Mouse (Mus musculus): ENCODE data around the gene Ss18l1.

Ss18l1 gene

DNA sequence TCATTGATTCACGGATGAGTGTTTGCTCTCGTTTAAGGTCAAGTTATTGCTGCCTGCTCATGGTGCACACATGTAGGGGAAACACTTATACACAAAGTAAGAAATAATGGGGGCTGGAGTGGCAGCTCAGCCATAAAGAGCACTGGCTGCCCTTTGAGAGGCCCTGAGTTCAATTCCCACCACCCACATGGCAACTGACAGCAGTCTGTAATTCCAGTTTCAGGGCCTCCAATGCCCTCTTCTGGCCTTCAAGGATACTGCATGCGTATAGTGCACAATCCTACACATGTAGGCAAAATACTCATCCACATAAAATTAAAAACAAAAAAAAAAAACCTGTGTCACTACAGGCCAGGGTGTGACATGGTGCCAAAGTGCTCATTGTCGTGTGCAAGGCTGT lies 45.2 kb downstream of the Ss18l1 start:
- no peak for DNase-seq

DNA sequence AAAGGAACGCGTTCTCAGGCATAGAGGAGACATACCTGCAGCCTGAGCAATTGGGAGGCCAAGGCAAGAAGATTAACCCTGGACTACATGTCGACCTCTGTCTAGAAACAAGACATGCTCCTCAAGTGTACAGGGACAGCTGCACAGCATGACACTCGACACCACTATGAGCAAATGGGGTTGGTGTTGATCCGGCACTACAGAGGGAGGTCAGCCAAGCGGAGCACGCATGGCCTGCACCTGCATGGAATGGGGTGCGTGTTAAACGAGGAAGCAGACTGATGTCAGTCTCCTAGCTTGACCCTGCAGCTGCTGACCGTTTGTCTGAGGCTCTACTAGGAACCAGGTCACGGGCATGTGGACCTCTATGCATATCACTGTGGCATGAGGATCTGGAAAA lies 48.0 kb downstream of the Ss18l1 start:
- no peak for DNase-seq

DNA sequence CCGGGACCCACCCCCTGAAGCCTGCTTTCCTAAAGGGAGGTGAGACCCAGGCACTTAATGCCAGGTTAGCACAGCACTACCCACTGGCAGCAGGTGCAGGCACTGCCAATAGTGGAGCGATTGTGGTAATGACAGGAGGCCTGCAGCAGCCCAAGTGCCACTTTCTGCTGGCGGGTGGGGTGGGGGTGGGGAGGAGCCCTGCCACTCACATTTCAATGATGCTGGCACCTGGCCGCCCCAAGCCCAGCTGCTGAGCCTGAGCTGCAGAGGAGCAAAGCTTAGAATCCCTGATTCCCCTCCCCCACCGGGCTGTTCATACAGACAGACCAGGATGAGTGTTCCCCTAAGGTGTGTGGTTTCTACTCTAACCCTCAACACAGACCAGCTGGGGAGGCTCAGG lies 53.4 kb downstream of the Ss18l1 start:
- DNase-seq = no peak

DNA sequence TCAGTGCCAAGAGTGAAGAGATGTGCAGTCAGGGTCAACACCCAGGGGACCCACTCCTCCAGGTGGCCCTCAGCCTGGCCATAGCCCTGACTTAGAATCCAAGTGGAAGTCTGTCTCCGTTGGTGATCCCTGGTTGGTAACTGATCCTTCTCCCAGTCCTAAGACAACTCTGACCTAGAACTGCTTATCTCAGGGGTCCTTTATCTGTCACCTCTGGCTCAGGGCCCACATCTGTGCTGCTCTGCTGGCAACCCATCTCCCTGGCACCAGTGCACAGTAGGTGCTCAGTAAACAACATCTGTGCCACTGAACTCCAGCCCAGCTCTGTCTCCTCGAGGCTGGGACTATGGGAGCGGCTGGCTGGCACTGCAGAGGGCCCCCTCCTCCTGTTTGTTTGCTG lies 55.3 kb downstream of the Ss18l1 start:
- DNase-seq = no peak

DNA sequence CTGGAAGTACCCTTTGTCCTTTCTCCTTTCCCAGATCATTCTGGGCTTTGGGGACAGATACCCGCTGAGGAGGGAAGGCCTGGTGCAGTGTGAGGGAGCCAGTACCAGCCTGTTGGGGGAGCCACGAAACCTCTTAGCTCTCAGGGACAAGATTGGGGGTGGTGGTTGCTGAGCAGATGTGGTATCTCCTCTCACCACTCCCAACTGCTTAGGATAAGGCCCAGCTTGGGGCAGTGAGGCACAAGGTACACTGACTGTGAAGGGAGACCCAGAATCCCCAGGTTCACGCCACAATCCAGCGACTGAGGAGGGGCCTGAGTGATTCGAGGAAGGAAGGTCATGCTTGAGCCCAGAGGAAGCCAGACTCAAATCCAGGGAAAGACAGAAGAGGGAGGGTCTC lies 55.9 kb downstream of the Ss18l1 start:
- DNase-seq = no peak

DNA sequence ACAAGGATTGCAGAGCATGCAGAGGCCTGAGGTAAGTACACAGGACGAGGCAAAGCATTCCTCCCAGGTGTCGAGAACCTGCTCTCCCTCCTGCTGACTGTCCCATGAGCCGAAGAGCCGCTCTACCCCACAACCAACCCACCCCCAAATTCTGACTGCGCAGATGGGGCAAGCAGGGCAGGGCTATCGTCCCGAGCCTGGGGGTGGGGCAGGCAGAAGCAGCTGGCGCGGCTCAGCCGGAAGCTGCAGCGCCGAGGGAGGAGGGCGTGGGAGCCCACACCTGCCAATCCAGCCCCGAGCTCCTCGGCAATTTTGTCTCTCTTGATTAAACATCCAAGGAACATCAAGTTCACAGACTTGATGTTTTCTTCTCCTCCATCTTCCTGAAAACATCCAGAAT lies 57.2 kb downstream of the Ss18l1 start:
- no peak for DNase-seq

DNA sequence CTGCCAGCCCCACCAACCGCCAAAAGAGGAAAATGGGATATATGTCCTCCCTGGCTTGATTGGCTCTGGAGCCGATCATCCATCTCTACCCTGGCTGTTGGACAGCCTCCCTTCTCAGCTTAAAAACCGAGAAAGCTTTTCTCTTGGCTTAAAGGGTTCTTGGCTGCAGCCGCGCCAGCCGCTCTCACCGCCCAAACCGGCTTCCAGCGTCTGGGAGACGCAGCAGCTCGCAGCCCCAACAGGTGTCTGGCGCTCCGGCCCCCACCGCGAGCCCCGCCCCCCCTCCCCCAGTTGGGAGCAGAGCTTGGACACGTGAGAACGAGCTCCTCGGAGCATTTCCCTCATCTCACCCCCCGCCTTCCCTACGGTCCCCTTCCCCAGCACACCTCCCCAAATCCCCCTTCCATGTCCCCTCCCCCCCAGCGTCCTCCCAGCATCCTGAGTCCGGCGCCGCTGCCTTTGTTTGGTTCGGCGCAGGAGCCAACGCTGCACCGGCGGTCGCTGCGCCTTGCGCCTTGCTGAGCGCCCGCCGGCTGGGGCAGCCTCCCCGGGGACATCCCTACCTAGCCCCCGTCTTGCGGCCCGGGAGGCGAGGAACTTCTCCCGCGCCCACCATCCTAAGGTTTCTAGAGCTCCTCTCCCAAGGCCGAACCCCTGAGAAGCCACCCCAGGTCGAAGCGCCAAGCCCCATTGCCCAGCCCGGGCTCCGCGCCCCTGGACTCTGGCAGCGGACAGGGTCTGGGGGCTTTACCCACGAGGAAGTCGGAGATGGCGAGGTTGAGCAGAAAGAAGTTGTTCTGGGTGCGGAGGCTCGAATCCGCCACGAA lies 61.1 kb downstream of the Ss18l1 start:
- DNase-seq = no peak

DNA sequence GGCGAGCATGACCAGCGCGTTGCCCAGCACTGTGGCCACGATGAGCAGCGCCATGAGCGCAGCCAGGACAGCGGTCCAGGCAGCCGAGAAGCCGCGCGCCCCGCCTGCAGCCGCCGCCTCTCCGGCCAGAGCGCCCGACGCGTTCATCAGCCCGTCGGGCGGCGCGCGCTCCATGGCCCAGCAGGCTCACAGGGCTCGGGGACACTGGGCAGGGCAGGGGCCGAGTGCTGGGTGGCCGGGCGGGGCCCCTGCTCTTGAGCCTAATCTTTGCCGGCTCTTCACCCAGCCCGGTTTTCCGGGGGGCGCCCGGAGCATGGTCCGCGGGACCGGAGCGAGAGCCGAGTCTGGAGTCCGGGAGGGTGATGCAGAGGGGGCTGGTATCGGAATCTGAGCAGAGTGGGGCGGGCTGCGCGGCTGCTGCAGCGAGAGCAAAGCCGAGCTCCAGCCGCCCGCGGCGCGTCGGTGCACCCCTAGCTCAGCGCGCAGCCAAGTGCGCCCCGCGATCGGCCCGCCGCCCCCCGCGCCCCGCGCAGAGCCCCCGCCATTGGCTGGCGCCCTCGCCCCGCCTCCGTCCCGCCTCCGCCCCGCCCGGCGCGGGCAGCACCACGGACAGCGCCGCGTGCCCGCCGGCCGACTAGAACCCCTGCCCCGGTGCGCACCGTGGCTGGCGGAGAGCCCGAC lies 61.8 kb downstream of the Ss18l1 start, which contains the start of gene Hrh3:
Gene Hrh3 (minus strand): TSS at position 511 of the 681 bp plus-strand sequence.
- DNase-seq = peak; percentile 92

DNA sequence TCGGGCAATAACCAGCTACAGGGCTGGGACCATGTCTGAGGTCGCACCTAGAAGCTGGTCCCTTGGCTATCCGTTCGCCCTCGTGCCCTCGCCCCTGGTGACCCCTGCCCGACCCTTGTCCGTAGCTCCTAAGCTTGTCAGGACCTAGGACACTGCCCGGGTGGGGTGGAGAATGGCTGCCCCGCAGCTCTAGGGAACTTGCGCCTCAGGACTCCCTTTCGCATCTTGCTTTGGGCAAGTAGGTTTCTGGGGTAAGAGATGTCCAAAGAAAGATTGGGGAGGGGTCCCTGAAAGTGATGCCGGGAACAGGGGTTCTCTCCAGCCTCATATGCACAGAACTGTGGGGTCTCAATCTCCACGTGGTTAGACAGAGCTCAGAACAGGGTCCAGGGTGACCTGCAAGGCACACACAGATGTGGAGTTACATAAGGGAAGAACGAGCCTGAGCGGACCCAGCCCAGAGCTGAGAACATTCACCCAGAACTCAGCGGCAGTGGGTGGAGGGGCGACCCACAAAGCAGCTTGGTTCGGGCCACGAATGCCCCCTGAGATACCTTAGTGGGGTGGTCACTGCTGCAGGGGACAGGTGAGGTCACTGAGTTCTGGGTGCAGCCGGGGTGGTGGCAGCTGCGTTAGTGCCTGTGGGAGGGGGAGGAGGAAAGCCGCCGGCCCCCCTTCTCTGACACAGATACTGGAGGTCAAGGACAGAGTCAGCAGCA lies 62.5 kb downstream of the Ss18l1 start:
- DNase-seq = no peak

DNA sequence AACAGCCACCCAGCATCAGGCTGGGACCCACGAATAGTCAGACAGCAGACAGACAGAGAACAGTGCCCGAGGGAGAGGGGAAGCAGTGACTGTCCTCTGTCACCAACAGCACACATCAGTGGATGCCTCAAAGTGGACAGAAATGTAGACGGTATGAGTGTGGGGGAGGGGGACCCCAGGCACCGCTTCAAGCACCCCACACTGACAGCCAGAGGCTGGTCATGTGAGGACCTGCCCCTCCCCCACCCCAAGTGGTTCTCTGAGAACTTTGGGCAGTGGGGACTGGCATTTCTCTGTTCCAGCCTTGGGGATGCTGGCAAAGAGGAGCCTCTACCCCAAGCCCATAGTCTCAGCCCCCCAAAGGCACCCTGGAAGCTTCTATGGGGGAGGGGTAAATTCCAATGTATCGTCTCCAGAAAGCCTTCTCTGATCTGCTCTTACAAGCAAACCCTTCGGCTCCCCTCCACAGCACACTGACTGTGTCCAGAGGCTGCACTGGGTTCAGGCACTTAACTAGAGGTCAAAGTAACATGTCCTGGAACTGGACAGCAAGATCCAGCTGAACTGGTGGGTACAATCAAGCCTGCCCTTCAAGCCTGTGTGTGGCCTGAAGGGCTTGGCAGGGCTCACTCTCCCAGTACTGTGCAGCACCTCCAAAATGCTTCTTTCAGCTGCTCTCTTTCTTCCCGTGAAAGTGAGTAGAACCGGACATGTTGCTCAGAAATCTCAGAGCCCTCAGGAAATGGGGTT lies 63.3 kb downstream of the Ss18l1 start:
- no peak for DNase-seq

DNA sequence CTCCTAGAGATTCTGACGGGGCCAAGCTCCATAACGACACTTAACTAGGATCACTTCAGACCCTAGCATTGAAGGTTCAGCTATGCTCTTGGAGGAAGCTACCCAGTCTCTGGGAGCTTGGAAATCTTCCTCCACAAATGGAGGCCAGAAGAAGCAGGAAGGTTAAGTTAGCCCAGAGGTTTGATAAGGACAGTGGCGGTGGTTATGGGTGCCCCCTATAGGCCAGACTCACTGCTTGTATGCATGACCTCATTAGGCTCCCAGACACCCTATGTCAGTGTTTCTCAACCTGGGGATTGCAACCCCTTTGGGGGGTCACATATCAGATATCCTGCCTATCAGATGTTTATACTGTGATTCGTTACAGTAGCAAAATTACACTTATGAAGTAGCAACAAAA lies 64.8 kb downstream of the Ss18l1 start:
- DNase-seq = no peak

DNA sequence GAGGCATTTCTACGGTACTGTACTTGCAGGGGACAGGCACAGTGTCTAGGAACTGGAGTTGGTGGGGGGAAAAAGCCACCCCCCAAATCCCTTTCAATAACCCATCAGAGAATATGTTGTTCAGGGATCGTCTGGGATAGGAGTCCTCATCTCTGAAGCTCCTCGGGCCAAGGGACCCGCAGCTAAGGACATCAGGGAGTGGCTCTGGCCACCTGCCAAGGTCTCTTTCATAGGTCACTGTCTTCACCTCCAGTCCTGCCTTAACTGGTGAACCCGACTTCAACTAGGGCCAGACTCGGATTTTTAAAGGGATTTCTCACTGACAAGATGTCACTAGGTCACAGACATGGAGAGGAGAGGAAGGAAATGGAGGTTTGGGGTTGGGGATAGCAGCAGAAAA lies 66.0 kb downstream of the Ss18l1 start:
- DNase-seq = no peak

DNA sequence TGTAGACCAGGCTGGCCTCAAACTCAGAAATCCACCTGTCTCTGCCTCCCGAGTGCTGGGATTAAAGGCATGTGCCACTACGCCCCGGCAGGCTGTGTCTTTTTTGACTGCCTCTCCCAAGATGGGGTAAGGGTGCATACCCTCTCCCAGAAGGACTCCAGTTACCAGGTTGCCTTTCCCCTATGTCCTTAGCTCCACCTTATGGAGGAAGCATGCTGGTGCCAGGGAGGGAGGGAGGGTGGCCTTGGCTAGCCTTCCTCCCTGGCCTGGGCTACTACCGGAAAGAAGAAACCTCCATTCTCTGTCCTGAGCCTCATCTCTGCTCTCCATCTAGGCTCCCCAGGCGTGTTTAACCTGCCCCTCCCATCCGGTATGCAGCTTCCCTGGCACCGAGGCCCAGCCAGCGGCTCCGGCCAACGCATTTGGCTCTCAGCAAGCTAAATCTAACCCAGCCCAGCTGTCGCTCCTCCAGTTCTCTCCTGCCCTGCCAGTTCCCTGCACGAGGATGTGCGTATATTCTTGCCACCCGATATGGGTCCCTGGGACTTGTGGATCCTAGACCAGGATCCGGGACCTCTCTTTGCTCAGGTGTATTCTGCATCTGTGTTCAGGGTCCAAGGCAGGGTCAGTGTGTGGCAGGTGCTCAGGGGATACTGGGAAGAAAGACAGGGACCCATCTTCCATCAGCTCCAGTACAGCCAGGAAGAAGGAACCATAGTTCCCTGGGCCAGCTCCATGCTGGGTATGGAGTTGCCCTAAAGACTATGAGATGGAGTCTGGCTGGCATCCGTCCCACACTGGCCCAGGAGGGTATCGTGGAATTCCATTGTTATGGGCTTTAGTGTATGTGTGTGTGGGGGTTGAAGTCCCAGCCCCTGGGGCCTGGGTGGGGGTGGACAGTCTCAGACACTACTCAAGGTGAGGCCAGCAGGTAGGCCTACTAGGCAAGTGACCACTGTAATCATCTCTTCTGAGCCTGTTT lies 71.9 kb downstream of the Ss18l1 start:
- DNase-seq = no peak

DNA sequence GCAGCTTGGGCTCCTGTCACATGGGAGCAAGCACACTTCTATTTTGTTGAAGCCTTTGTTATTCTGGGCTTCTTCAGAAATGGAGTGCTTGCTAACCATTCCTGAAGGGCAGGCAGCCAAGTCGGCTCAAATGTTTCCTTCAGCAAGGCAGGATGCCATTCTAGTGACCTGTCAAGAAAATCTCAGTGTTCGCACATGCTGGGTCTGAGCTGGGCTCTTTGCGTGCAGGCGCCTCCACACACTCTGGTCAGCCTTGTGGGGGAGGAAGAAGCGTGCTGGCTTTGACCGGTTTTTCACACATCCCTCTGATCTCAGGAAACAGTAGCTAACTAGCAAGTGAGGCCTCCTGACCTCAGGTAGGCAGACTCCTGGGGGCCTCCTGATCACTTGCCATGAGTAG lies 73.0 kb downstream of the Ss18l1 start:
- peak; percentile 65 for DNase-seq

DNA sequence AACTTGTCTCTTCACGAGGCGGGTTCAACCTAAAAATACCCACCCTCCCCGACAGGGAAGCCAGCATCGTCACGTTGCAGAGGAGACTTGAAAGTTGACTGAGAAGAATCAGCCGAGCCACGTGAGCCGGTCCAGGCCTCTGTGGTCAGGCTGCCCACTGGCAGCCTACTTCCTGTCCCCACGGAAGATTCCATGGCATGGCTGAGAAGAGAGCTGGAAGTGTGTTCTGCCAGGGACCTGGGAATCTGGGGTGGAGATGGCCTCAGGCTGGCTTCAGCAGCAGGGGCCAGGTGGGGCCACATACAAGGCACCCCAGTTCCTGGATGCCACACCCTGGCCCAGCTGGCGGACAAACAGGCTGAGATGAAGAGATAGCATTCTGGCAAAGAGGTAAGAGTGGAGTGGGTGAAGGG lies 73.8 kb downstream of the Ss18l1 start:
- no peak for DNase-seq

DNA sequence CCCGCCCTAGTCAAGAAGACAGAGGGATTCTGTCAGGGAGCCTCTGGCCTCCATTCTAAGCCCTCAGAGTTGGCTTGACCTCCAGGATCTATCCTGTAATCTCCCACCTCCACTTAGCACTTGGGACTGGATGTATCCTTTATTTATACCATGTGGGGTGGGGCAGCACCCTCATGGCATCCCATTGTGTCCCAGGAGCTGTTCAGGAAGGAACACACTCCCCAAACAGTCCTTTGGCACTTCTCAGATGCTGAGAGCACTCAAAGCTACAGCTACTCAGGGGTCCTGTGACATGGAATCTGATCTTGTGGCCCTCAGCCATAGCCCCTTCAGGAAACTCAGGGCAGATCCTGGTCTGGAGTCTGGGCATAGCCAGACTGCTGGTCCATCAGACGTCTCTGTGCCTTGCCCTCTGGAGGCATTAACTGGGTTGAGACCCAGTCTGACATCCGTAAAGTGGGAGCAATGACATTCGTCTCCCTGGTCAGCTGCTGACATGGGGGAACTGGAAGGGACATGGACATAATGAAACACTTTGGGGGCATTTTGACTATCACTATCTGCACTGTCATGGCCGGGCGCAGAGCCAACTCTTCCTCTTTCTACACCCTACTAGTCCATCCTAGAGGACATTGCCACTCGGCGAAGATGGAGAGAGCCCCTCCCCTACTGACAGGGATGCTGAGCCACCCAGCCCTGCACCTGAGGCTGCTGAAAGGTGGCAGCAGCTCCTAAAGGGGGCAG lies 74.6 kb downstream of the Ss18l1 start:
- DNase-seq = no peak

DNA sequence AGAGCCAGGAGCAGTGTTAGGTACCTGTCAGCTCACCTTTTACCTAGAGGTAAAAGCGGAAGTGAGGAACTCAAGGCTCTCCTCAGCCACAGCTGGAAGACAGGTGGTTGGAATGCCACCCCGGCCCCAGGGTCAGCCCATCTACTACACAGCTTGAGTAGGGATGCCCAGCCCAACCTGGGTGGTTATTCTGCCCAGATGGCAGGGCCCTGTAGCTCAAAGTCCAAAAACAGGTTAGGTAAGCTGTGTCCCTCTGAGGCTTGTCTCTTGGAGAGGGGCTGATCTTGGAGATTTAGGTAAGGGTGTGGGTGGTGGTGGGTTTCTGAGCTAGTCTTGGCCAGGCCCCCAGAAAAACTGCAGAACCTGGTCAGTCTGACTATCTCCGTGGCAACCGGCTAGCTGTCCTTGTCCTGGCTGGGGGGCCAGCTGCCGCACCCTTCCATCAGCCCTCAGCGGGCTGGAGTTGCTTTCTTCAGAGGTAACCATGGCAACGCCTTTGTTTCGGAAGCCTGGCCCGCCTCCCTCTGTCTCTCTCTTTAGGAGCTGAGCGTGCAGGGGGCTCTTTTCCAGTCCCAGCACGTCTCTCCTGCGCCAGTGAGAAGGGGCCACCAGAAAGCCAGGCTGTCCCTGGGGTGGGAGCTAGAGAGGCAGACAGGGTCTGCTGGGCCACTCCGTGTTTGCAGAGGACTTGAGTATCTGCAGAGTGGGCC lies 75.3 kb downstream of the Ss18l1 start:
- no peak for DNase-seq

DNA sequence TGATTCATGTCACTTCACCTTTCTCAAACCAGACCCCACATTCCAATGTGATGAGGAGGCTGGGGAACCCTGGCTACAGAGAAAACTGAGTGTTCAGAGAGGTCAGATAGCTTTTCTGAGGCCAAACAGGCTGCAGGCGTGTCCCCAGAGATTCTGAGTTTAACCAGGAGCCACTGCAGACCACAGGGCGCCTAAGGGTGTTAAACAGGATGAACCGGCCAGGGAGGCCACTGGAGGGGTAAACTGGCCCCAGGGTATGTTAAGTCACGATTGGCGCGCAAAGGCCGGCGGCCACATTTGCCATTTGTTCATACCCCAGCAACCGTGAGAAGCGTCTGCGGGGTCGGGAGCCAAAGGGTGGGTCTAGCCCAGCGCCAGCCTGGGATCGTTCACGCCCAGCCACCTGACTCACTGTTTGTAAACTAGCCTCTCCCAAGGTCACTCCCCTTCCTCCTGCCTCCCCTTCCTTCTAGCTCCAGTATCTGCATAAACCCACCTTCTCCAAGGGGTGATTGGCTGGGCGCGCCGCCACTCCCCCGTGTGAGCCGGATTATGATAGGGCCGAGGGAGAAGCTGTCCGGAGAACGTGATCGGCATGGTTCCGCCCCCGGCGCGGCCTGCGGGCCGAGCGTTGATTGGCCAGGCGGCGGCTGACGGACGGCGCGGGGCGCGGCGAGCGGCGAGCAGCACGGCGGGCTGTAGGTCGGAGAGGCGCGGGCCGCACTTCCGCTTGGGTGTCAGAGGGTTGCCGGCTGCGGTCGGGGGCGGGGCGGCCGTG lies 76.5 kb downstream of the Ss18l1 start, which contains the start of gene Osbpl2:
Gene Osbpl2 (plus strand): TSS at position 646 of the 778 bp plus-strand sequence.
- peak; percentile 100 for DNase-seq

Data from kidney, postnatal 14 days (tissue).